ENCODE assay signal across 8 mouse cellular contexts in genomic region chr5:147757832-147758587, GRCm38 (mm10). TPM values are rescaled to one million over a fixed set of nuclear protein-coding genes. Genes with fewer than 3 reads are reported as not detected.
DNase-seq lines count a peak whose midpoint lies in the region; ATAC-seq lines count a peak whose summit lies in the region.

No protein-coding gene starts in this region.

- H3K27ac ChIP-seq in heart, embryonic 13.5 days (replicated peaks) = 0 out of 2 replicates have a peak overlapping the region, but pooled peaks have one; percentile 10

- H3K27me3 ChIP-seq in heart, embryonic 13.5 days (replicated peaks) = peaks cover 6% of the 10 kb centered on the region

- H3K4me2 ChIP-seq in heart, embryonic 13.5 days = peak overlapping the region; percentile 55

- peak overlapping the region; percentile 31 for H3K4me3 ChIP-seq in heart, embryonic 13.5 days

- peaks cover 23% of the 10 kb centered on the region for H3K4me1 ChIP-seq in heart, embryonic 13.5 days

- WGBS in heart, embryonic 13.5 days = 45% methylated on average over 12 of the region's 12 CpGs

- peak; percentile 16 for DNase-seq in gastrocnemius, adult 18-20 months (ENCODE audit: low spot score)
- no peak for DNase-seq in gastrocnemius, adult 8-10 months (ENCODE audit: low spot score in 2 of 2)
- peak; percentile 59 to 72 for DNase-seq in kidney, postnatal 4 days
- no peak for DNase-seq in ovary, postnatal 10 days (ENCODE audit: low spot score)
- DNase-seq in left cerebral cortex, adult 9 months (ENCODE audit: low spot score in 2 of 2) = no peak

- peak; percentile 32 for ATAC-seq in activated CD4-positive, CD25-positive, alpha-beta regulatory T cell, adult 4 months
- no peak for ATAC-seq in heart, embryonic 13.5 days (ENCODE audit: extremely low read depth, insufficient number of reproducible peaks, low FRiP score, low TSS enrichment)
- ATAC-seq in monocyte, adult 5-6 weeks (replicated peaks; ENCODE audit: insufficient number of reproducible peaks, low FRiP score, low TSS enrichment, poor library complexity, severe bottlenecking) = peak; percentile 54; the same call in 1 of the 2 replicates

- H3K36me3 ChIP-seq in heart, embryonic 13.5 days = no peaks in the 10 kb centered on the region

- peak overlapping the region; percentile 1; the same call in 1 of the 2 replicates for H3K9ac ChIP-seq in heart, embryonic 13.5 days

- H3K9me3 ChIP-seq in heart, embryonic 13.5 days = peaks cover 5% of the 10 kb centered on the region

RNA-seq across cellular contexts. Expression of gene Flt1, which starts 32.2 kb away (rescaled TPM):
- total RNA-seq in gastrocnemius, adult 18-20 months (2021) = 10 to 100 TPM; 25.8 to 28.7 TPM
- total RNA-seq in gastrocnemius, adult 8-10 months (2022) = 10 to 100 TPM; 21.2 to 27.7 (median 24.7) TPM
- not detected for polyA plus RNA-seq in activated CD4-positive, CD25-positive, alpha-beta regulatory T cell, adult 4 months (2017; shearing (Covaris generic))
- polyA plus RNA-seq in heart, embryonic 13.5 days (2015; fragmentation: Nextera tagmentation; extraction: Ambion mirVana) = 19.4 and 20.1 TPM in 2 replicates
- total RNA-seq in monocyte, adult 5-6 weeks (2017) = 15.4 to 20.2 TPM (median 18.7 TPM) in 3 replicates

Comparison
In these comparisons a context has a peak if more than half of its experiments do, and no peak if none do; other contexts are left out.
1. DNase-seq: peak in gastrocnemius, adult 18-20 months (single experiment) and kidney, postnatal 4 days (2 of 2); none in gastrocnemius, adult 8-10 months (0 of 2), ovary, postnatal 10 days (single experiment) and left cerebral cortex, adult 9 months (0 of 2).